Mouse (Mus musculus): Measurements from ENCODE around the gene B4galnt1.
"Not testable (repeated sequence)": the region's sequence is repeated elsewhere in the genome, so short reads cannot be mapped to it uniquely, and the experiment has no call there.

The B4galnt1 gene

DNA sequence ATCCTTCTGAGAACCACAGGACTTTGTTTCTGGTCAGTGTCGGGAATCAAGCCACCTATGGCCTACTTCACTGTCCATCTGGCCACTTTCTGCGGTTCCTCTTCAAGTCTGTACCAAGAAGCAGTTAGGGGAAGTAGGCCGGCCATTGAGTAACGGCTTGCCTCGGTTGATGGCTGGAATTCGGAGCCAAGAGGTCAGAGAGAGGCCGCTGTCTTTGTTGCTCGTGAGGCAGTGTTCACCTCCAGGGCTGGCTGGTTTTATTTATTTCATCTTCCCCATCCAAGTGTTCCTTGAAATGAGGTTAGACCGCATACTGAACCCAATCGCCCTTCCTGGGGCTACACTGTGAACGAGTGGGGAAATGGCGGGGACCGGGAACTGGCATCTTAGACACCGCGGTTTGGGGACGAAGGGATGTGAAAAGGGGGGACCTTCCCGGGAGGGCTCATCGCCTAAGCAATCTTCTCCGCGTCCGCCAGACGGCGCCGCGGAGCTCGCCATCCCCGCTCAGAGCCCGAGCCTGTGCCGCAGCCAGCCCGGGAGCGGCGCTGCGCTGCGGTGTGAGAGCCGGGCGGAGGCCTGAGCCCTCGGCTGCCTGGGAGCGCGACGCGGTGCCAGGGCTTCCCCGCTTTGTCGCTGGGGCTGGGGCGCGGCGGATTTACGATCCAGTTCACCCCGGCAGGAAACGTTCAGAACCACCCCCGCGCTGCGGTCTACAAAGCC, at the start of gene B4galnt1:
Gene B4galnt1 (plus strand): TSS at position 595 of the 723 bp plus-strand sequence.
- DNase-seq: peak; percentile 73

DNA sequence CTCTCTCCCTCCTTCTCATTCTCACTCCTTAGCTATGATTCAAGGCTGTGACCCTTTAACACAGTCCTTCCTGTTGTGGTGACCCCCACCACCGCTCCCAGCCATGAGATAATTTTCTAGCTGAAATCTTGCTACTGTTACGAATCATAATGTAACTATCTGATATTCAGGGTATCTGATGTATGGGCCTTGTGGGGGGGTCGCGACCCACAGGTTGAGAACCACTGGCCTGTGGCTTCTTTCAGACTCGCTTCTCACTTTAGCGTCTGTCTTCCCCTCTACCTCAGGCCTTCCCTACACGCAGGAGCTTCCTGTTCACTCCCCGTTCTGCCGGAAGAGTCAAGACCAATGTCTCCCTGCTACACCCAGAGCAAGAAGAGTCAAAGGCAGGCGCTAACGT, 46.6 kb upstream of the B4galnt1 start:
- DNase-seq: no peak

DNA sequence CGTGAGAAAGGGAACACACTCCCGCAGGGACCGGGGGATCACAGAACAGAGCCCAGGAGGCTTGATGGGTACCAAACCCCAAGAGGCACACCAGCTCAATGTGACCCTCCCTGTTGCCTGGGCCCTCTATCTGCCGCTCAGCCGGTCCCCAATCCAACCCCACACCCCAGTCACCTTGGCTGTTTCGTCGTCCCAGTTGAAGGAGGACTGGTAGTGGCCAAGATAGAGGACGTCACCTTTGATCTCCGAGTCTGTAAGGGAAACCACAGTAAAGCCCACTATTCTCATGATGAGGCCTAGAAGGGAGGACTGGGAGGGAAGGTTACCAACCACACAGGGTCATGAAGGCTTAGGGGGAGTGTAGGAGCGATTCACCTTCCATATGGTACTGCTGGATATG, 45.8 kb upstream of the B4galnt1 start:
- no peak for DNase-seq

DNA sequence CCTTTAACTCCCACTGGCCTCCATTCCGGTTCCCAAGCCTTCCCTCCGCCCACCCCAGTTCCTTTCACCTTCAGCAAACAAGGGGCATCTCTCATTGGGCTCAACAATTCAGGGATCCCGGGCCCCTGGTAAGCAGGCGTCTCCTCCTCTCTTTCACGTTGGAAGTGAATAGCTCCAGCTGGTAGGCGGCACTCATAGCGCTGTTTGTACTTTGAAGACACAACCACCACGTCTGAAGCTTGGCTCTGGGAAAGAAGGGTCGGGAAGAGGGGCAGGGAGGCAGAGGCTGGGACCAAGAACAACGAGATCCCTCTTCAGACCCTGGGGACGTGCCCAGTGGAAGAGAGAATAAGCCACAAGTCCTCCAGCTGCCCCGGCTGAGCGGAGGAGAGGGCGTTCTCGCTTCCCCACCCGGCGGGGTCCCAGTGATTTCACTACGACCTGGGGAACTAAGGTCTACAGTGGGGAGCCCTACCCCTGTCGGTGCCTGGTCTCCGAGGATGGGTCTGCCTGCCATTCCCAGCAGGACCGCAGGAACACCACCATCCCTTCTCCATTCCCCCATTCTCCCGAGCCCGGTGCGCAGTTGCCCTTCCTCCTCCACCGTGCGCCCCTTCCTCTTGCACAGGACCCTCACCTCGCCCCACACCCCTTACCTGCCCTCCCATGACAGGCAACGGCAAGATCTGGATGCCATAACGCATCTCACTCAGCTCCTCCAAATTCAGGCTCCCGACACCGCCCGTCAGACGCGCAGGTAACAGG, 44.5 kb upstream of the B4galnt1 start:
- DNase-seq: no peak

GRCm38 (mm10) chr10:127121066-127121477, 44.0 kb upstream of the B4galnt1 start, which contains the start of gene Os9:
Gene Os9, minus strand, starts transcription at chr10:127121131.
- DNase-seq: peak; percentile 99

DNA sequence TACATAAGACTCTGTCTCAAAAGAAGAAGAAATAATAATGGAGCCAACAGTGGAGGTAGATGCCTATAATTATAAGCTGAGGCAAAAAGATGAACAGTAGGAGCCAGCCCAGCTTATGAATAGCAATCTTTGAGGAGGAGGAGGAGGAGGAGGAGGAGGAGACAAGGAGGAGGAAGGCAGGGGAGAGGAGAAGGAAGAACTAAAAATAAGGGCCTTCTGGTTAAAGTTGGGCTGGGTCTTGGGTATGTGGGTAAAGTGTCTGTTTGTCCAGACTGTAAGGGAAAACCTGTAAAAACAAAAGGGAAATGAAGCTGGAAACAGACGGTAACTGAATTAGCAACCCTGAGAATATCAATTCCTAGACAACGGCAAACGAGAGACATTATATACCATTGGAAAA, 43.0 kb upstream of the B4galnt1 start:
- DNase-seq: no peak

GRCm38 (mm10) chr10:127122784-127123435, 42.1 kb upstream of the B4galnt1 start:
- DNase-seq: no peak

- DNase-seq: peak; percentile 74
These were observed 41.6 kb upstream of the B4galnt1 start for GRCm38 (mm10) chr10:127123436-127123805.

DNA sequence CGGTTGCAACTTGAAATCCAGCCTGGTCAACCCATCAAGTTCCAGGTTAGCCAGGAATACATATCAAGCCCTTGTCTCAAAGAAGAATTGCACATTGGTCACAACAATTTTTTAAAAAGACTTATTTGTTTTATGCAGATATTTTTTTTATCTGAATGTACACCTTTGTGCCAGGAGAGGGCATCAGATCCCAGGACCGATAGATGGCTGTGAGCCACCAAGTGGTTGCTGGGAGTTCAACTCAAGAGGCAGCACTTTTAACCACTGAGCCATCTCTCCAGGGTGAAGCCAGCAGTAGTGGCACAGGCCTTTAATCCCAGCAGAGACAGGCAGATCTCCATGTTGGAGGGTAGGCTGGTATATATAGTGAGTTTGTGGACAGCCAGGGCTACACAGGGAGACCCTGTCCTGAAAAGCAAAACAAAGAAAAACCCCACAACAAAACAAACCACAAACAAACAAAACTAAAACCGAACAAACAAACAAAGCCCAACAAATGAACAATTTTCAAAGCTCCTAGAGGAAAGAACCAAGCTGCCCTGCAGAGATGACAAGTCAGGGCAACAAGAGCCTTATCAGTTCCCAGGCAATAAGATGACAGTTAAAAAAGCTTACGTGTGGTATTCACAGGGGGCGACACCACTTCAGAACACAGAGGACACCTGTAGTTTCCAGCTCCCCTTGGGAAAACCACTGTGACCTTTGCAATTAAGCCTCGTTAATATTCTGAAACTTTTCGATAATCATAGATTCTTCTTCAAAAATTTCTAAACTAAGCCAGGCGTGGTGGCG, 39.6 kb upstream of the B4galnt1 start:
- no peak for DNase-seq

- no peak for DNase-seq
These were observed 38.4 kb upstream of the B4galnt1 start for GRCm38 (mm10) chr10:127126579-127126978.

DNA sequence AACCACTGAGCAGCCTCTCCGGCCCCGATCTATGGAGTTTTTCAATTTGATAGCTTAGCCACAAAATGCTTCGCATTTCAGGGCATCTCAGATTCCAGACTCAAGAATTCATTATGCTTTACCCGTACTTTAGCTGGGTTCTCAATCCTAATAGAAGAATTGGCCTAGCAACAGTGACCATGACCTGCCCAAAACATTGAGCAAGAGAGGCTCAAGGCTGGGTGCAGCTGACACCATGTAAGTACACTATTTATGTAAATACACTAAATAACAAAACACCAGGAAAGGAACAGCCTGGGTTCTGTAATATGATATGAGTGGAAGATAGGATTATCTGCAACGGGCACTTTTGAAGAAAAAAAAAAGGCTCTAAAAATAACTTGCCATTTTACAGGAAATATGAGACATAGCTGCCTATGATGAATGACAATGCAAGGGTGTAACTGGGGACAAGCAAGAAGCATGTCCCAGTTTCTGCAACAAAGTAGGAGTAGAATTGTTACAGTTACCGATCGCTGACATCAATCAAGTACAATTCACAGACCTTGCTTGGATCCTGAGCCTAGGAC, 37.2 kb upstream of the B4galnt1 start:
- no peak for DNase-seq

DNA sequence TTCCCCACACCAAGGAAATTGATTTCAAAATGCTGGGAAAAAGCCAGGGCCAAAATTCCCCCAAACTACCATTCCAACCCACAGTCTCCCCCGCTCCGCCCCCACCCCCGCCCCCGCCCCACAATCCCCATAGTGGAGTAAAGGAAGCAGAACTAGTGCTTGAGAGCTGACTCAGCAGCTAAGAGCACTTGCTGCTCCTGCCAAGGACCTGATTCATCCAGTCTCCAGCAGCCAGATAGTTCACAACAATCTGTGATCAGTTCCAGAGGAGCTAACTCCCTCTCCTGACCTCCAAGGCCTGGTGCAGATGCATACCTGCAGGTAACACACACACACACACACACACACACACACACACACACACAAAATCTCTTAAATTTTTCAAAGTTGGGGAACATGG, 35.6 kb upstream of the B4galnt1 start:
- DNase-seq: no peak

GRCm38 (mm10) chr10:127132469-127132868, 32.6 kb upstream of the B4galnt1 start:
- DNase-seq: no peak

DNA sequence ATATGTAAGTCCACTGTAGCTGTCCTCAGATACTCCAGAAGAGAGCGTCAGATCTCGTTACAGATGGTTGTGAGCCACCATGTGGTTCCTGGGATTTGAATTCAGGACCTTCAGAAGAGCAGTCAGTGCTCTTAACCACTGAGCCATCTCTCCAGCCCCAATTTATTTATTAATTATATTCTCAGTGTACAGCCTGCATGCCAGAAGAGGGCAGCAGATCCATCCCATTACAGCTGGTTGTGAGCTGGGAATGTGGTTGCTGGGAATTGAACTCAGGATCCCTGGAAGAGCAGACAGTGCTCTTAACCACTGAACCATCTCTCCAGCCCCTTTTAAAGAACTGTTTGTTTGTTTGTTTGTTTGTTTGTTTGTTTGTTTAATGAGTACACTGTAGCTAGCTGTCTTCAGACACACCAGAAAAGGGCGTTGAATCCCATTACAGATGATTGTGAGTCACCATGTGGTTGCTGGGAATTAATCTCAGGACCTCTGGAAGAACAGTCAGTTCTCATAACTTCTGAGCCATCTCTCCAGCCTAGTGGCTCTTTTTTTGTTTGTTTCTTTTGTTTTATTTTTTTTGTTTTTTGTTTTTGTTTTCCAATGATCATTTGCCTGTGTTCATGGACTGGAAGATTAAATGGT, 30.5 kb upstream of the B4galnt1 start:
- not testable (repeated sequence) for DNase-seq

- no peak for DNase-seq
These were observed 29.7 kb upstream of the B4galnt1 start for GRCm38 (mm10) chr10:127135118-127135836.

- DNase-seq: no peak
These were observed 28.5 kb upstream of the B4galnt1 start for GRCm38 (mm10) chr10:127136510-127136909.

GRCm38 (mm10) chr10:127137896-127138295, 27.1 kb upstream of the B4galnt1 start:
- DNase-seq: no peak

DNA sequence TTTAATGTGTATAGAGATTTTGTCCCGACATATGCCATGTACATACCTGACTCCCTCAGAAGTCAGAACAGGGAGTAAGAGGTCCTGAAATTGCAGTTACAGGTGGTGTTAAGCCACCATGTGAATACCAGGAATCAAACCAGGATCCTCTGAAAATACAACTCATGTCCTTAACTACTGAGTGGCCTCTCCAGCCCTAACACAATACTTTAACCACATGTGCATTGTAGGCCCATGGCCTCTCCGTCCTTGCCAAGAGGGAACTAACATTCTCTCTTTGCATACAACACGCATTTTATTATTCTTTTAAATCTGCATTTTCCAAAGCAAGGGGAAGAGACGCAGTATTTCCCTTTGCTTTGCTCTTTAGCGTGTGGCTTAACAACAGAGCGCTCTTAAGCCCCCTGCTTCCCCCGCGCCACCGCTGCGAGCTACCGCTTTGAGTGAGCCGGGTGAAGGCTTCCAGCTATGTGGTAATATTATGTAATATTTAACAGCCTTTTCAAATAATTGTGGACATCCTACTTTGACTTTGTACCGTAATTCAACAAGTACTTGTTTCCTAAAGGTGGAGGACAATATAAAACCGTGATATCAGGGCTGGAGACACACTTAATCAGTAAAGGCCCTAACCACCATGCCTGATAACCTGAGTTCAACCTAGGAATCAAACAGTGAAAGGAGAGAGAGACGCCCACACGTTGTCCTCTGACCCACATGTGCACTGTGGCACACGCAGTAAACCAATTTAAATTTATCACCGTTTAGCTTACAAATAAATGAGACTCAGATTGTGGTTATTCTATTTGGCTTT, 26.5 kb upstream of the B4galnt1 start:
- DNase-seq: no peak

- no peak for DNase-seq
These were observed 24.1 kb upstream of the B4galnt1 start for GRCm38 (mm10) chr10:127140971-127141370.

DNA sequence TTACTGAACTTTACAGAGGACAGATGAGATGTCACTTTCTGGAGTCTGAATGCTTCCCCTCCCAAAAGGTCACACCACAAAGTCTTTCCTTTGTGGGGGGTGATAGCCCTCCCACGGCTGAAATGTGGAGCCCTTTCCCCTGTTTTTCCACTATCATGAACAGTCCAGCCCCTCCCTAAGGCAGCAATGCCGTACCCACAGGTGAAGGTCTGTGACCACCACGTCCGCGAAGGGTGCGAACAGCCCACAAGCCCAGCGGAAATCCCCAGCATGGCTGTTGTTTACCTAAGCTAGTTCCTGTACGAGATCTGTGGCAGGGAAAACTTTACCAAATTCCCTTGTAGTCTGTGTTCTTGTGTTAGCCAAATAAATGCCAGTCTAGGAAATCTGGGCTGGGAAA, 23.5 kb upstream of the B4galnt1 start:
- DNase-seq: no peak

Data from layer of hippocampus, adult 9-11 months (tissue).